Mouse (Mus musculus) liver, embryonic 12.5 days (tissue): ENCODE measurements around the gene Trpd52l3. TPM values are rescaled to one million over a fixed set of nuclear protein-coding genes. Genes with fewer than 3 reads are reported as not detected.
A peak's percentile ranks its signal among the peaks of the same experiment; 100 is the strongest.

ENCODE experiments used
- ATAC-seq: fragments of 200-750 bp; cut with Nextera tagmentation; 2 replicates; pipeline ENCODE4 v1.8.0; 2017; ENCODE audit warnings: moderate number of reproducible peaks, mild to moderate bottlenecking, moderate library complexity
- H3K27ac ChIP-seq: fragments of 300-500 bp; sonication (generic); 2 replicates; pipeline ENCODE4 v1.5.1; 2016; ENCODE audit warnings: mild to moderate bottlenecking
- H3K27me3 ChIP-seq: fragments of 300-500 bp; sonication (generic); replicated peaks from 2 replicates; pipeline ENCODE4 v1.6.1; 2016; ENCODE audit warnings: mild to moderate bottlenecking, moderate library complexity
- H3K36me3 ChIP-seq: fragments of 300-500 bp; sonication (generic); 2 replicates; pipeline ENCODE4 v1.6.1; 2016; ENCODE audit warnings: mild to moderate bottlenecking, moderate library complexity
- H3K4me1 ChIP-seq: fragments of 300-500 bp; sonication (generic); 2 replicates; pipeline ENCODE4 v1.6.1; 2016
- H3K4me2 ChIP-seq: fragments of 300-500 bp; sonication (generic); 2 replicates; pipeline ENCODE4 v1.6.1; 2016; ENCODE audit warnings: mild to moderate bottlenecking, moderate library complexity
- H3K4me3 ChIP-seq: fragments of 300-500 bp; sonication (generic); 2 replicates; pipeline ENCODE4 v1.5.1; 2016; ENCODE audit warnings: mild to moderate bottlenecking, moderate library complexity
- H3K9ac ChIP-seq: fragments of 300-500 bp; sonication (generic); 2 replicates; pipeline ENCODE4 v1.6.1; 2016; ENCODE audit warnings: mild to moderate bottlenecking, moderate library complexity
- H3K9me3 ChIP-seq: fragments of 300-500 bp; sonication (generic); replicated peaks from 2 replicates; pipeline ENCODE4 v1.6.1; 2016; ENCODE audit warnings: mild to moderate bottlenecking, moderate library complexity
- WGBS: fragments of 180-500 bp; shearing (Covaris S2); methylation state at CpG from one replicate; pipeline ENCODE4 v1.1.7; 2016; ENCODE audit not compliant: insufficient replicate concordance; 5-methylcytosine and 5-hydroxymethylcytosine counted together
- polyA plus RNA-seq: library from polyadenylated mRNA; unstranded; fragments of >200 nt; fragmentation: Nextera tagmentation; extraction: Ambion mirVana; gene quantifications from 2 replicates; pipeline ENCODE4 v1.2.1, GENCODE M21; 2016

Trpd52l3 gene
- polyA plus RNA-seq, 1 experiment from 2014 or later, result not detected

- H3K36me3 ChIP-seq, result peaks cover 4% of the 10 kb centered on the region; the same call in 1 of the 2 replicates
- H3K4me2 ChIP-seq, result peak overlapping the region; percentile 89
- peak overlapping the region; percentile 98 for H3K4me3 ChIP-seq
- H3K27ac ChIP-seq, result peak overlapping the region; percentile 94
- no peak for ATAC-seq
- peak overlapping the region; percentile 99 for H3K9ac ChIP-seq
- H3K4me1 ChIP-seq, result peaks cover 53% of the 10 kb centered on the region
- H3K9me3 ChIP-seq, result no peaks in the 10 kb centered on the region
- 4% methylated on average over 7 of the region's 7 CpGs for whole genome bisulfite sequencing
- H3K27me3 ChIP-seq, result no peaks in the 10 kb centered on the region
Measured at GRCm38 (mm10) chr19:30031468-30031931, 27.9 kb downstream of the Trpd52l3 start.

GRCm38 (mm10) chr19:30032206-30032605 lies 28.6 kb downstream of the Trpd52l3 start:
- peaks cover 4% of the 10 kb centered on the region; the same call in 1 of the 2 replicates for H3K36me3 ChIP-seq
- peaks cover 61% of the 10 kb centered on the region for H3K4me1 ChIP-seq
- peak overlapping the region; percentile 98 for H3K4me3 ChIP-seq
- 40% methylated on average over 3 of the region's 3 CpGs for WGBS
- H3K9ac ChIP-seq, result peak overlapping the region; percentile 99
- no peak overlapping the region for H3K27ac ChIP-seq
- no peaks in the 10 kb centered on the region for H3K27me3 ChIP-seq
- ATAC-seq, result no peak
- H3K9me3 ChIP-seq, result no peaks in the 10 kb centered on the region
- peak overlapping the region; percentile 89 for H3K4me2 ChIP-seq

- no peak for ATAC-seq
- WGBS, result 43% methylated on average over 3 of the region's 3 CpGs
- Histone ChIP-seq H3K27ac (no peak overlapping the region), H3K27me3 (no peaks in the 10 kb centered on the region), H3K9ac (no peak overlapping the region), H3K36me3 (peaks cover 13% of the 10 kb centered on the region), H3K4me3 (no peak overlapping the region), H3K4me1 (peaks cover 52% of the 10 kb centered on the region), H3K4me2 (no peak overlapping the region), H3K9me3 (no peaks in the 10 kb centered on the region)
Measured at GRCm38 (mm10) chr19:30035361-30035760, 31.8 kb downstream of the Trpd52l3 start.

GRCm38 (mm10) chr19:30043691-30044090 lies 40.1 kb downstream of the Trpd52l3 start:
- Histone ChIP-seq H3K4me1 (peaks cover 18% of the 10 kb centered on the region), H3K4me3 (no peak overlapping the region), H3K27me3 (no peaks in the 10 kb centered on the region), H3K36me3 (peaks cover 70% of the 10 kb centered on the region), H3K4me2 (no peak overlapping the region), H3K9ac (no peak overlapping the region), H3K9me3 (0 out of 2 replicates have a peak, but pooled peaks cover 5% of the 10 kb centered on the region), H3K27ac (no peak overlapping the region)
- no peak for ATAC-seq
- WGBS, result 85% methylated on average over 2 of the region's 2 CpGs

- no peak overlapping the region for H3K27ac ChIP-seq
Measured at GRCm38 (mm10) chr19:30044630-30045029, 41.0 kb downstream of the Trpd52l3 start.

GRCm38 (mm10) chr19:30045857-30046256 lies 42.3 kb downstream of the Trpd52l3 start:
- WGBS, result 55% methylated on average over 1 of the region's 1 CpGs
- H3K4me1 ChIP-seq, result peaks cover 38% of the 10 kb centered on the region
- H3K36me3 ChIP-seq, result peaks cover 70% of the 10 kb centered on the region
- H3K4me2 ChIP-seq, result no peak overlapping the region
- H3K9ac ChIP-seq, result no peak overlapping the region
- H3K27me3 ChIP-seq, result no peaks in the 10 kb centered on the region
- H3K27ac ChIP-seq, result no peak overlapping the region
- H3K4me3 ChIP-seq, result no peak overlapping the region
- H3K9me3 ChIP-seq, result 0 out of 2 replicates have a peak, but pooled peaks cover 5% of the 10 kb centered on the region
- no peak for ATAC-seq

More at GRCm38 (mm10) chr19:30044630-30045029, 41.0 kb downstream of the Trpd52l3 start:
- H3K4me2 ChIP-seq, result no peak overlapping the region
- H3K4me3 ChIP-seq, result no peak overlapping the region
- 97% methylated on average over 1 of the region's 1 CpGs for WGBS
- ATAC-seq, result no peak
- peaks cover 67% of the 10 kb centered on the region for H3K36me3 ChIP-seq
- no peak overlapping the region for H3K9ac ChIP-seq
- 0 out of 2 replicates have a peak, but pooled peaks cover 5% of the 10 kb centered on the region for H3K9me3 ChIP-seq
- no peaks in the 10 kb centered on the region for H3K27me3 ChIP-seq
- H3K4me1 ChIP-seq, result peaks cover 27% of the 10 kb centered on the region

- 25% methylated on average over 2 of the region's 2 CpGs for WGBS
- 0 out of 2 replicates have a peak, but pooled peaks cover 5% of the 10 kb centered on the region for H3K9me3 ChIP-seq
- no peaks in the 10 kb centered on the region for H3K27me3 ChIP-seq
- peak; percentile 98 for ATAC-seq
- peaks cover 63% of the 10 kb centered on the region for H3K4me1 ChIP-seq
- H3K4me2 ChIP-seq, result peak overlapping the region; percentile 62
- H3K9ac ChIP-seq, result peak overlapping the region; percentile 55
- H3K36me3 ChIP-seq, result peaks cover 46% of the 10 kb centered on the region
- H3K27ac ChIP-seq, result peak overlapping the region; percentile 86
- peak overlapping the region; percentile 19; the same call in 1 of the 2 replicates for H3K4me3 ChIP-seq
Measured at GRCm38 (mm10) chr19:30050584-30050983, 47.0 kb downstream of the Trpd52l3 start.

GRCm38 (mm10) chr19:30051479-30051878 lies 47.9 kb downstream of the Trpd52l3 start:
- Histone ChIP-seq H3K9ac (no peak overlapping the region), H3K36me3 (peaks cover 43% of the 10 kb centered on the region), H3K27ac (peak overlapping the region; percentile 86), H3K4me3 (no peak overlapping the region), H3K9me3 (0 out of 2 replicates have a peak, but pooled peaks cover 5% of the 10 kb centered on the region), H3K4me1 (peaks cover 63% of the 10 kb centered on the region), H3K27me3 (no peaks in the 10 kb centered on the region), H3K4me2 (peak overlapping the region; percentile 62)
- WGBS, result 48% methylated on average over 3 of the region's 3 CpGs
- ATAC-seq, result no peak

- 95% methylated on average over 2 of the region's 2 CpGs for WGBS
- no peaks in the 10 kb centered on the region for H3K27me3 ChIP-seq
Measured at GRCm38 (mm10) chr19:30054218-30054617, 50.6 kb downstream of the Trpd52l3 start.

More at GRCm38 (mm10) chr19:30054218-30054617, 50.6 kb downstream of the Trpd52l3 start:
- Histone ChIP-seq H3K4me2 (no peak overlapping the region), H3K9ac (no peak overlapping the region), H3K4me3 (no peak overlapping the region), H3K9me3 (no peaks in the 10 kb centered on the region), H3K27ac (no peak overlapping the region), H3K4me1 (peaks cover 46% of the 10 kb centered on the region), H3K36me3 (peaks cover 39% of the 10 kb centered on the region)
- ATAC-seq, result no peak

Other genes with a start within 250 kb of the Trpd52l3 start
- 2.2 and 2.4 TPM in 2 replicates for gene 9930021J03Rik, start 197.8 kb upstream of the Trpd52l3 start, polyA plus RNA-seq
- 9.7 and 9.9 TPM in 2 replicates for gene Ranbp6, start 190.8 kb upstream of the Trpd52l3 start, polyA plus RNA-seq
- gene Il33, start 78.7 kb upstream of the Trpd52l3 start, polyA plus RNA-seq, result 0.64 and 0.73 TPM in 2 replicates
- 49.1 and 53.1 TPM in 2 replicates for gene Uhrf2, start 26.7 kb downstream of the Trpd52l3 start, polyA plus RNA-seq
- 27.4 and 28.1 TPM in 2 replicates for gene Gldc, start 171.6 kb downstream of the Trpd52l3 start, polyA plus RNA-seq
- 0.12 and 0.41 TPM in 2 replicates for gene Mbl2, start 229.2 kb downstream of the Trpd52l3 start, polyA plus RNA-seq